Mouse (Mus musculus) kidney, postnatal 0 days (tissue): ENCODE data around the gene Pdhb. TPM values are rescaled to one million over a fixed set of nuclear protein-coding genes. Genes with fewer than 3 reads are reported as not detected.
"Not testable (repeated sequence)": the region's sequence is repeated elsewhere in the genome, so short reads cannot be mapped to it uniquely, and the experiment has no call there.

Experiments
- ATAC-seq: fragments of 200-750 bp; cut with Nextera tagmentation; replicated peaks from 2 replicates; pipeline ENCODE4 v1.8.0; 2017; ENCODE audit warnings: low read depth, moderate number of reproducible peaks, moderate TSS enrichment, moderate library complexity; ENCODE audit not compliant: low FRiP score
- DNase-seq: peaks from one replicate; pipeline ENCODE4 v3.0.0-alpha.2; 2016; ENCODE audit warnings: low spot score
- H3K27ac ChIP-seq: fragments of 300-500 bp; sonication (generic); 2 replicates; pipeline ENCODE4 v1.5.1; 2014; ENCODE audit warnings: mild to moderate bottlenecking
- H3K27me3 ChIP-seq: fragments of 300-500 bp; sonication (generic); 2 replicates; pipeline ENCODE4 v1.6.1; 2014; ENCODE audit warnings: low read length, mixed read lengths; ENCODE audit not compliant: insufficient read depth
- H3K36me3 ChIP-seq: fragments of 300-500 bp; sonication (generic); 2 replicates; pipeline ENCODE4 v1.6.1; 2014; ENCODE audit warnings: low read length, mixed read lengths; ENCODE audit not compliant: insufficient read depth
- H3K4me1 ChIP-seq: fragments of 300-500 bp; sonication (generic); replicated peaks from 2 replicates; pipeline ENCODE4 v1.6.1; 2014; ENCODE audit warnings: antibody characterized with exemption, low read length, mixed read lengths; ENCODE audit not compliant: insufficient read depth
- H3K4me2 ChIP-seq: fragments of 300-500 bp; sonication (generic); 2 replicates; pipeline ENCODE4 v1.6.1; 2014; ENCODE audit warnings: mild to moderate bottlenecking, low read length, moderate library complexity, mixed read lengths
- H3K4me3 ChIP-seq: fragments of 300-500 bp; sonication (generic); replicated peaks from 2 replicates; pipeline ENCODE4 v1.5.1; 2014; ENCODE audit warnings: low read depth, low read length
- H3K9ac ChIP-seq: fragments of 300-500 bp; sonication (generic); 2 replicates; pipeline ENCODE4 v1.6.1; 2014; ENCODE audit warnings: low read depth, low read length
- H3K9me3 ChIP-seq: fragments of 300-500 bp; sonication (generic); replicated peaks from 2 replicates; pipeline ENCODE4 v1.6.1; 2016; ENCODE audit warnings: low read length, inconsistent platforms, mixed read lengths
- CTCF ChIP-seq: IDR thresholded peaks from 2 replicates; pipeline ENCODE4 v1.5.1; 2016; ENCODE audit warnings: antibody characterized with exemption, low read depth, mild to moderate bottlenecking, moderate library complexity
- WGBS: fragments of 180-500 bp; shearing (Covaris S2); extraction: QIAGEN DNeasy Blood & Tissue Kit; methylation state at CpG from one replicate; pipeline ENCODE4 v1.1.7; 2014; 5-methylcytosine and 5-hydroxymethylcytosine counted together
- polyA plus RNA-seq: library from polyadenylated mRNA; unstranded; fragments of >200 nt; fragmentation: Nextera tagmentation; extraction: Ambion mirVana; gene quantifications from 2 replicates; pipeline ENCODE4 v1.2.1, GENCODE M21; 2015

Pdhb gene
- polyA plus RNA-seq, 1 experiment from 2014 or later, result 318 TPM

DNA sequence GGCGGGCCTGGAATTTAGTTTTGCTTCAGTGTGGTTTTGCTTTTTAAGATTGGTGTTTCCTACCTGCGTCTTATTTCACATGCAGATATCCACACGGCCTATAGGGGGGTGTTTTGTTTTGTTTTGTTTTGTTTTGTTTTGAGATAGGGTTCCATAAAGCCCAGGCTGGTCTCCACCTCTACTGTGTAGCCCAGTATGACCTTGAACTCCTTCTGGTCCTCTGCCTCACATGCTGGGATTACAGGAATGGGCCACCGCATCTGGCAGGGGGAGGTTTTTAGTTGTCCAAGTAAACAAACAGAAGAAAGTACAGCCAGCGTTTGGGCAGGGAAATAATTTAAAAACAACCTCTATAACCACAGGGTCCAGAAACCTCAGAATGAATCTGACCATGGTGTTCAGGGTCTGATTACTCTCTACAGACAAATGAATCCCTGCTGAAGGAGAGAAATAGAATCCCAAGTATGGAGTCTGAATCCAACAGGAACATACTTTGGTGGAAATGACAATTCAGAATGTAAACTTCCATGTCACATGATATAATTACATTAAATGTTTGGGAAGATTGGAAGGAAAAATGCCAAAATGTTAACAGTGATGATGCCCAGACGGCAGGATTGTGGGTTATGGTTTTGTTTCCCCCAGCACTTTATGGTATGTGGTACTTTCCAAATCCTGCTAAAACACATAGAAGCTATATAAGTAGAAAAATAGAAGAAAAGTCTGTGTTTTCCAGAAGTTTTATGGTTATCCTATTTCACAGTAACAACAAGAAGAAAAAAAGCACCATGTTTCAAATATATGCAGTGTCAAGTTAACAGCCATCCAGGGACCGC, 48.6 kb downstream of the Pdhb start:
- H3K27me3 ChIP-seq, result no peaks in the 10 kb centered on the region
- no peak overlapping the region for H3K9ac ChIP-seq
- DNase-seq (no peak), ATAC-seq (no peak)
- H3K9me3 ChIP-seq, result no peaks in the 10 kb centered on the region
- no peak overlapping the region for H3K4me2 ChIP-seq
- no peak overlapping the region for H3K4me3 ChIP-seq
- H3K4me1 ChIP-seq, result no peaks in the 10 kb centered on the region
- 71% methylated on average over 7 of the region's 7 CpGs for WGBS
- no peak overlapping the region for H3K27ac ChIP-seq
- H3K36me3 ChIP-seq, result 0 out of 2 replicates have a peak, but pooled peaks cover 6% of the 10 kb centered on the region
- no peak for TF ChIP-seq CTCF

DNA sequence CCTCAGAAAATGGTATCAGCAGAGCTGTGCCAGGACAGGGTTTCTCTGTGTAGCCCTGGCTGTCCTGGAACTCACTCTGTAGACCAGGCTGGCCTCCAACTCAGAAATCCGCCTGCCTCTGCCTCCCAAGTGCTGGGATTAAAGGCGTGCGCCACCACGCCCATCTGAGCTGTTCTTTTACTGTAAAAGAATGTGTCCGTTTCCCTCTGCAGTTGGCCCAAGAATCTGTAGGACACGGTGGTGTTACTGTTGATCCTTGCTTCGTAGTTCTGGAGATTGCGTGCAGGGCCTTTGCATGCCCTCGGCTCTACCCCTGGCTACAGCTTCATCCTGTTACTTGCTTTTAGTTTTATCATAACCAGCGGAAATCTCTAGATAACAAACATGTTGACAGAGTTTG, 49.2 kb downstream of the Pdhb start:
- not testable (repeated sequence) for DNase-seq, H3K4me2 ChIP-seq, ATAC-seq, H3K4me3 ChIP-seq, H3K4me1 ChIP-seq, H3K27me3 ChIP-seq, H3K36me3 ChIP-seq, H3K9me3 ChIP-seq, H3K9ac ChIP-seq, H3K27ac ChIP-seq
- 92% methylated on average over 10 of the region's 10 CpGs for WGBS

DNA sequence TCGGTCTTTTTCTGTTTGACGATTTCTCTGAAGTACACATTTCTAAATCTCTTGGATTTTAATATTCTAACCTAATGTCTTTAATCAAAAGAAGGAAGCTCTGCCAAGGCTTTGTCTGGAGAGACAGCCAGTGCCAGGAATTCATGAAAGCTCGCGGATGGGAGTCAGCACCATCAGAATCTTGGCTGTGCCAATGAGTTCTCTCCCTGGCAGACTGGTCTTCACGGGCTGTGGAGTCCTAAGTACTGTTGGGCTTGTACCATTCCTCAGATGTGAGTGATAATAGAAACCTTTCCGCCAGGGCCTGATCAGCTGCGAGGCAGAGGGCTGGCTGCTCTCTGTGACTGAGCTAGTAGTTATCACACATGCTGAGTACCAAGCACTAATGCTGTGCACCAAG, 49.7 kb downstream of the Pdhb start:
- Histone ChIP-seq H3K4me1 (no peaks in the 10 kb centered on the region), H3K4me2 (no peak overlapping the region), H3K36me3 (0 out of 2 replicates have a peak, but pooled peaks cover 6% of the 10 kb centered on the region), H3K9me3 (no peaks in the 10 kb centered on the region), H3K27ac (no peak overlapping the region), H3K9ac (no peak overlapping the region), H3K27me3 (no peaks in the 10 kb centered on the region), H3K4me3 (no peak overlapping the region)
- DNase-seq (no peak), ATAC-seq (no peak)
- WGBS, result 90% methylated on average over 7 of the region's 7 CpGs
- TF ChIP-seq CTCF, result no peak

DNA sequence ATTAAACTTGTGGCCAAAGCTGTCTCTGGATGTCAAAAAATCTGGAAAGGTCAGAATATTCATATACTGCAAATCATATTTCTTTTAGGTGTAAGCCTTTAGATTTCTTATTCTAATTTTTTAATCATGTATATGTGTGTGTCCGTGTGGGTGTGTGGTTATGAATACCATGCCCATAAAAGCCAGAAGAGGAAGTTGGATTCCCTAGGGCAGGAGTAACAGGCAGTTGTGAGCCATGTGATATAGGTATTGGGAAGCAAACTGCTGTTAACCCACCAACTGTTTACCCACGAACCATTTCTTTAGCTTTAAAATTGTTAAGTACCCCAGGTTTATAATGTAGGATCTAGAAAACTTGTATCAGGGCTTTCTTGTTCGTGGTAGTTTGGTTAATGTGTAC, 52.9 kb downstream of the Pdhb start:
- Histone ChIP-seq H3K9me3 (no peaks in the 10 kb centered on the region), H3K4me2 (no peak overlapping the region), H3K27ac (no peak overlapping the region), H3K36me3 (0 out of 2 replicates have a peak, but pooled peaks cover 6% of the 10 kb centered on the region), H3K27me3 (no peaks in the 10 kb centered on the region), H3K9ac (no peak overlapping the region), H3K4me3 (no peak overlapping the region), H3K4me1 (no peaks in the 10 kb centered on the region)
- ATAC-seq (no peak), DNase-seq (no peak)
- no peak for TF ChIP-seq CTCF
- WGBS, result 77% methylated on average over 3 of the region's 3 CpGs

DNA sequence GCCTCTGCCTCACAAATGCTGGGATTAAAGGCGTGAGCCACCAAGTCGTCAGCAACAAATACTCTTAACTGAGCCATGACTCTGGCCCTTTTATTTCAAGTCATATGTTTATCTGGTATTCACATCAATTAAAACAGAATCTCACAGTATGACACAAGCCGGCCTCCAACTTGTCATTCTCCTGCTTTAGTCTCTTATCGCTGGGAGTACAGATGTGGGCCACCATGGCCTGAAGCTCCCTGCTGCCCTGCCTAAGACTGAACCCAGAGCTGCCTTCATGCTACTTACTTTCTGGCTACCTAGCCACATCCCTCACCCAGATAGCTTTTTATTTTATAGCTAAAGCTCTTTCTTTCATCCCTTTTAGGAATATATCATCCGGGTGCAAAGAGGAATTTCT, 53.4 kb downstream of the Pdhb start:
- Histone ChIP-seq H3K27me3 (no peaks in the 10 kb centered on the region), H3K27ac (no peak overlapping the region), H3K4me1 (no peaks in the 10 kb centered on the region), H3K4me2 (no peak overlapping the region), H3K4me3 (no peak overlapping the region), H3K36me3 (0 out of 2 replicates have a peak, but pooled peaks cover 6% of the 10 kb centered on the region), H3K9ac (no peak overlapping the region), H3K9me3 (no peaks in the 10 kb centered on the region)
- no peak for TF ChIP-seq CTCF
- no peak for DNase-seq
- WGBS, result 89% methylated on average over 5 of the region's 5 CpGs
- ATAC-seq, result no peak

DNA sequence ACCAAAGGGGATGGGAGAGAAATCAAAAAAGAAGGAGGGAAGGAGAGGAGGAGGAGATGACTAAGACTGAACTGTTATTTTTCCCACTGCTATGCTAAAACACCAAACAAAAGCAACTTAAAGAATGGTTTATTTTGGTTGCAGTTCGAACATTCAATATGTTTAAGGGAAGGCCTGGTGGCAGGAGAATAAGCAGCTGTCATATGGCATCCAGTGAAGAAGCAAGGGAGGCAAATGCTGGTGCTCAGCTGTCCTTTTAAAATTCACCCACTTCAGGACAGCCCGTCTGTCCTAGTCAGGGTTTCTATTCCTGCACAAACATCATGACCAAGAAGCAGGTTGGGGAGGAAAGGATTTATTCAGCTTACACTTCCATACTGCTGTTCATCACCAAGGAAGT, 55.5 kb downstream of the Pdhb start:
- Histone ChIP-seq H3K27me3 (no peaks in the 10 kb centered on the region), H3K4me2 (no peak overlapping the region), H3K9me3 (no peaks in the 10 kb centered on the region), H3K27ac (no peak overlapping the region), H3K36me3 (no peaks in the 10 kb centered on the region), H3K4me1 (no peaks in the 10 kb centered on the region), H3K4me3 (no peak overlapping the region), H3K9ac (no peak overlapping the region)
- ATAC-seq (no peak), DNase-seq (no peak)
- WGBS, result 77% methylated on average over 2 of the region's 2 CpGs
- TF ChIP-seq CTCF, result no peak

Other genes starting within 250 kb of the Pdhb start
- not detected in 2 replicates for gene Gm45521, start 215.7 kb downstream of the Pdhb start, polyA plus RNA-seq
- gene Dnase1l3, start 178.5 kb downstream of the Pdhb start, polyA plus RNA-seq, result 0.25 and 0.26 TPM in 2 replicates
- gene Abhd6, start 170.1 kb downstream of the Pdhb start, polyA plus RNA-seq, result 41.6 and 42.9 TPM in 2 replicates
- gene Rpp14, start 92.7 kb downstream of the Pdhb start, polyA plus RNA-seq, result 58.9 and 61.8 TPM in 2 replicates
- gene Pxk, start 74.8 kb downstream of the Pdhb start, polyA plus RNA-seq, result 39.4 and 41.7 TPM in 2 replicates
- gene Kctd6, start 41.1 kb upstream of the Pdhb start, polyA plus RNA-seq, result 30.2 and 34.1 TPM in 2 replicates
- 6.2 and 7.1 TPM in 2 replicates for gene Acox2, start 86.3 kb upstream of the Pdhb start, polyA plus RNA-seq
- gene Fam107a, start 145.0 kb upstream of the Pdhb start, polyA plus RNA-seq, result 8.0 and 8.2 TPM in 2 replicates
- 2.2 and 4.3 TPM in 2 replicates for gene Oit1, start 205.7 kb upstream of the Pdhb start, polyA plus RNA-seq